Mouse (Mus musculus) MEL (cell line): ENCODE data around the gene Ugt1a6b. TPM values are rescaled to one million over a fixed set of nuclear protein-coding genes. Genes with fewer than 3 reads are reported as not detected.
A peak's percentile ranks its signal among the peaks of the same experiment; 100 is the strongest.
"Not testable (repeated sequence)": the region's sequence is repeated elsewhere in the genome, so short reads cannot be mapped to it uniquely, and the experiment has no call there.

Experiments
- DNase-seq: peaks from one replicate; pipeline ENCODE4 v3.0.0; 2011; ENCODE audit warnings: low read depth, low spot score
- H3K27ac ChIP-seq: 2 replicates; pipeline ENCODE4 v1.5.1; 2012; ENCODE audit warnings: low read depth, mild to moderate bottlenecking, control low read depth, low read length, moderate library complexity; ENCODE audit not compliant: control insufficient read depth
- H3K27me3 ChIP-seq, 2 experiments: fragments of 150-350 bp in 1 of 2; sonication (generic) in 1 of 2; 2 replicates each; pipeline ENCODE4 v1.6.1; 2012; ENCODE audit warnings: low read length in 2 of 2, mild to moderate bottlenecking in 2 of 2, improper control_type of control experiment in 1 of 2, moderate library complexity in 1 of 2; ENCODE audit not compliant: insufficient read depth in 2 of 2, control insufficient read depth in 1 of 2
- H3K36me3 ChIP-seq, 2 experiments: 2 replicates each; pipeline ENCODE4 v1.6.1; 2012 to 2014; ENCODE audit warnings: low read length in 2 of 2, improper control_type of control experiment in 1 of 2, inconsistent platforms in 1 of 2, mild to moderate bottlenecking in 1 of 2; ENCODE audit not compliant: insufficient read depth in 2 of 2, control insufficient read depth in 1 of 2
- H3K4me1 ChIP-seq, 2 experiments: fragments of 150-350 bp in 1 of 2; sonication (generic) in 1 of 2; 2 replicates each; pipeline ENCODE4 v1.6.1; 2012; ENCODE audit warnings: low read length in 2 of 2, improper control_type of control experiment in 1 of 2, mild to moderate bottlenecking in 1 of 2; ENCODE audit not compliant: insufficient read depth in 2 of 2, control insufficient read depth in 1 of 2
- H3K4me3 ChIP-seq, 2 experiments: fragments of 150-350 bp in 1 of 2; sonication (generic) in 1 of 2; 2 replicates each; pipeline ENCODE4 v1.5.1; 2012; ENCODE audit warnings: low read depth in 2 of 2, low read length in 2 of 2, mild to moderate bottlenecking in 2 of 2, moderate library complexity in 2 of 2, control low read depth in 1 of 2, improper control_type of control experiment in 1 of 2; ENCODE audit not compliant: control insufficient read depth in 1 of 2, insufficient read depth in 1 of 2
- H3K79me2 ChIP-seq: 2 replicates; pipeline ENCODE4 v1.6.1; 2012; ENCODE audit warnings: mild to moderate bottlenecking, low read length, moderate library complexity; ENCODE audit not compliant: control insufficient read depth, poor library complexity, insufficient read depth
- H3K9ac ChIP-seq: 2 replicates; pipeline ENCODE4 v1.6.1; 2012; ENCODE audit warnings: low read depth, mild to moderate bottlenecking, control low read depth, low read length, moderate library complexity; ENCODE audit not compliant: control insufficient read depth, poor library complexity, severe bottlenecking
- H3K9me3 ChIP-seq: fragments of 150-350 bp; sonication (generic); replicated peaks from 2 replicates; pipeline ENCODE4 v1.6.1; 2012; ENCODE audit warnings: mild to moderate bottlenecking, low read length, improper control_type of control experiment, moderate library complexity; ENCODE audit not compliant: insufficient read depth
- NRF1 ChIP-seq: IDR thresholded peaks from 2 replicates; pipeline ENCODE4 v1.6.1; 2014; ENCODE audit warnings: low read depth, mild to moderate bottlenecking, inconsistent platforms, low read length, improper control_type of control experiment, moderate library complexity; ENCODE audit not compliant: poor library complexity, insufficient read depth, severe bottlenecking
- RCOR1 ChIP-seq: IDR thresholded peaks from 2 replicates; pipeline ENCODE4 v1.6.1; 2012; ENCODE audit warnings: low read depth, mild to moderate bottlenecking, inconsistent platforms, low read length, improper control_type of control experiment
- TAL1 ChIP-seq: IDR thresholded peaks from 2 replicates; pipeline ENCODE4 v1.6.1; 2012; ENCODE audit warnings: mild to moderate bottlenecking, inconsistent platforms, low read length, moderate library complexity, mixed read lengths
- ZC3H11A ChIP-seq: IDR thresholded peaks from 2 replicates; pipeline ENCODE4 v1.6.1; 2012; ENCODE audit warnings: low read depth, mild to moderate bottlenecking, inconsistent platforms, low read length, improper control_type of control experiment
- polyA plus RNA-seq, 2 experiments: library from polyadenylated mRNA; stranded (reverse) in 1 of 2; unstranded in 1 of 2; fragments of >175 nt in 1 of 2; fragments of >200 nt in 1 of 2; gene quantifications; 2 replicates each; pipeline versions ENCODE4 v1.2.1 to v1.2.4; 2012; ENCODE audit warnings: low replicate concordance in 2 of 2, low read depth in 1 of 2; ENCODE audit not compliant: insufficient read length in 2 of 2, insufficient read depth in 1 of 2, missing spikeins in 1 of 2
- total RNA-seq: library from RNA; depleted of rRNA; stranded (reverse); fragments of 300-350 nt; gene quantifications from 2 replicates; pipeline ENCODE4 v1.2.3, GENCODE M21; 2012

Ugt1a6b gene
- total and polyA plus RNA-seq, 3 experiments = not detected

DNA sequence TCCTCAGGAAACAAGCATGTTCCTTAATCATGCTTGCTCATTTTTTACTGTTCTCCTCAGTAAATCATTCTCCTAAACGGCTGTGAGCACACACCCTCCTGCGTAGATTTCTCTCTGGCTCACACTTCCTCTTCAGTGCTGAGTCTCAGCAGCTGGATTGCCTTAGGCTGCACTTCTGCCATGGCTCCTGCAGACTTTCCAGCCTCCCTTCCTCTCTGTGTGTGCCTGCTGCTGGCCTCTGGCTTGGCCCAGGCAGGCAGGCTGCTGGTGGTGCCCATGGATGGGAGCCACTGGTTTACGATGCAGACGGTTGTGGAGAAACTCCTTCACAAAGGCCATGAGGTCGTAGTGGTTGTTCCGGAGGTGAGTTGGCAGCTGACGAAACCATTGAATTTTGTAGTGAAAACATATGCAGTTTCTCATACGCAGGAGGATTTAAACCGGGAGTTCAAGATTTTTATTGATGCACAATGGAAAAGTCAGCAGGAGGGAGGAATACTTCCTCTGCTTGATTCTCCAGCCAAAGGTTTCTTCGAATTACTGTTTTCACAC is 8.0 kb upstream of the Ugt1a6b start, which contains the start of gene Ugt1a7c:
Ugt1a7c (plus strand) TSS at position 122 of the 552 bp plus-strand sequence.
- no peaks in the 10 kb centered on the region for H3K36me3 ChIP-seq
- H3K4me1 ChIP-seq = no peaks in the 10 kb centered on the region
- H3K27me3 ChIP-seq = peaks cover 0 to 3% of the 10 kb centered on the region in 2 experiments; a peak in 2 of 4 replicates
- H3K4me3 ChIP-seq = no peak within 1 kb of the TSS
- no peaks in the 10 kb centered on the region for H3K79me2 ChIP-seq
- no peak for TF ChIP-seq NRF1
- no peak for TF ChIP-seq RCOR1
- no peak for TF ChIP-seq ZC3H11A
- TF ChIP-seq TAL1 = no peak
- DNase-seq = peak; percentile 45
- H3K9me3 ChIP-seq = no peaks in the 10 kb centered on the region
- H3K27ac ChIP-seq = no peak within 1 kb of the TSS
- H3K9ac ChIP-seq = no peak within 1 kb of the TSS

DNA sequence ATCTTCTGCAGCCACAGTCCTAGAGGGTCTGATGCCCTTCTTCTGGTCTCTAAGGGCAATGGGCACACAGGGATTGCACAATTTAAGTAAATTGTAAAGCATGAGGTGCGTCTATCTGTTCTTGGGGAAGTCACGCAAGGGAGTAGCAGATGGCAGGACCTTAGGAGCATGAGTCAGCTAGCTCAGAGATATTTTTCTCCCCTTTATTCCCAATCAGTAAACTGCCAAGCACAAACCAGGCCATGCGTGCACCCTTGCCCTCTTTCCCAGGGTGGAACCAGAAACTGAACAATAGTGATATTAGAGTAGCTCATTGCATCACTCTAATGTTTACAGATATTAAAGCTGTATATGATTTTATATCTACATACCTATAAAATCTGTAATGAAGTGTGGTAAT is 4.5 kb upstream of the Ugt1a6b start:
- H3K4me1 ChIP-seq, H3K36me3 ChIP-seq, H3K9ac ChIP-seq, DNase-seq, H3K9me3 ChIP-seq, H3K27ac ChIP-seq, H3K79me2 ChIP-seq, H3K27me3 ChIP-seq, H3K4me3 ChIP-seq: not testable (repeated sequence)

DNA sequence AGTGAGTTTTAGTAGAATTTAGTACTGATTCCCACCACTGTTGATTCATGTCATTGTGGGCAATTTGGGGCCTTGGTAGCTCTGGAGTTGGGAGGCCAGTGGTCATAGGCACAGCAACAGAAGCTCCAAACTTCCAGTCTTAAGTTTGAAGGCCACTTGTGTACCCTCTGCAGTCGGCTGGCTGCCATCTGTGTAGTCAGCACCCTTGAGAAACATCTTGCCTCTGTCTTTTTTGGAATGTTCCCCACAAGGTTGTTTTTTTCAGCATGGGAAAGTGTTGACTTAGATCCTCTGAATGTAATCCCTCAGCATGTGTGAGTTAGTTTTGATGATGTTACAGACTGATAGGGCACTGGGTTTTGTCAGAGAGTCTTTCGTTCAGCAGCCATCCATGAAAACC is 3.4 kb upstream of the Ugt1a6b start:
- H3K9ac ChIP-seq, H3K36me3 ChIP-seq, H3K27me3 ChIP-seq, H3K4me3 ChIP-seq, DNase-seq, H3K9me3 ChIP-seq, H3K79me2 ChIP-seq, H3K27ac ChIP-seq: not testable (repeated sequence)
- peaks cover 0 to 14% of the 10 kb centered on the region in 2 experiments; a peak in 3 of 4 replicates for H3K4me1 ChIP-seq

DNA sequence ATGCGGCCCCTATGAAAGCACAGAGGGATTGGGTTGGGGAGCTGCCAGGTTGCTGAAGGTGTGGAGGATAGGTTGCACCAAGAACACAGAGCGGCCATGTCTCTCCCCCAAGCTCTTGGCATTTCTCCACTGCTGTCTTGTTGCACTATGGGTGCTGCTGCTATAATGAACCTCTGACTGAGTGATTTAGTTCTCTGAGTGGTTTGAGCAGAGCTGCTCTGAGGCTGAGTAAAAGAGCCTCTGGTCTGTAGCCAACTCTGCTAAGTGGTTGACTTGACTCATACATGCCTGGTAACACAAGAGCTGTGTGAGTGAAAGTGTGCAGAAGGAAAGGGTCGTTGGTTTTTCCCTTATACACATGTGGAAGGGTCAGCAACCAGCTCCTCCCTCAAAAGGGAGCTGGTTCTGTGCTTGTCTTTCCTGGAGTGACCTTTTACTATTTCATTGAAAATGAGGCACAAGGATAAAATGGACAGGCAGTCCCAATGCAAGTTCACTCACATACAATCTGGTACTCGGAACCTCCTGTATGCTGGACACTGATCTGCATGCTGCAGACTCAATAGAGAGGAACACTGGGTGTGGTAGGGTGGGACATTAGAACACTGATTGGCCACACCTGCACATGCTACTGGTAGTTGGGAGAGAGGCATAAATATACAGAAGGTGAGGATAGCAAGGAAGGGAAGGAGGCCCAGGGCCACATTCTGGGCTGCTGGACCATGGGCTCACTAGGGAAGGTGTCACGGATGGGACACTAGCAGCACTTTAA is 831 bp downstream of the Ugt1a6b start:
- H3K9ac ChIP-seq, H3K27ac ChIP-seq: not testable (repeated sequence)

More for the DNA sequence above, 831 bp downstream of the Ugt1a6b start:
- H3K27me3 ChIP-seq, H3K79me2 ChIP-seq, H3K36me3 ChIP-seq, H3K9me3 ChIP-seq, H3K4me3 ChIP-seq, DNase-seq: not testable (repeated sequence)
- peaks cover 0 to 14% of the 10 kb centered on the region in 2 experiments; a peak in 3 of 4 replicates for H3K4me1 ChIP-seq
